Mouse (Mus musculus) Patski (cell line): ENCODE data around the gene Dnali1. TPM values are rescaled to one million over a fixed set of nuclear protein-coding genes. Genes with fewer than 3 reads are reported as not detected.

Experiments used
- ATAC-seq: fragments of 100-300 bp; one replicate; pipeline ENCODE4 v1.8.0; 2021
- CTCF ChIA-PET: fragments of 350-600 bp; sonication (Branson Sonifier 250); formaldehyde crosslinking; loops from one replicate; lab custom pipeline; 2022; ENCODE audit warnings: inconsistent platforms; lab: Charles Lee
- POLR2A ChIA-PET: fragments of 350-600 bp; sonication (Branson Sonifier 250); formaldehyde crosslinking; loops from one replicate; lab custom pipeline; 2022; ENCODE audit warnings: antibody characterized with exemption, inconsistent platforms; lab: Charles Lee
- DNase-seq: peaks from one replicate; pipeline ENCODE4 v3.0.0-alpha.2; 2011; ENCODE audit warnings: low read depth, low spot score
- H3K27me3 ChIP-seq: fragments of 371-371 bp; one replicate; pipeline ENCODE4 v1.5.1; 2021
- CTCF ChIP-seq: fragments of 100-300 bp; IDR thresholded peaks from one replicate; pipeline ENCODE4 v1.5.1; 2021
- in situ Hi-C: fragments of 300-500 bp; cut with MboI; formaldehyde crosslinking; loops from 3 replicates; pipeline ENCODE4 v1.11.1; 2018; ENCODE audit warnings: low pct_unique_long_range_greater_than_20kb, mixed read lengths
- polyA plus RNA-seq: library from polyadenylated mRNA; unstranded; gene quantifications from one replicate; pipeline ENCODE4 v1.2.3, GENCODE M21; 2021

Dnali1 gene
- 0.14 TPM for polyA plus RNA-seq

- CTCF ChIA-PET = interaction anchor here (2.5 kb wide), 1 partner anchor 19 kb away, joined by 8 read pairs; the partner anchor contains the start of gene Meaf6
- ATAC-seq (no peak), DNase-seq (no peak)
- TF ChIP-seq CTCF = no peak
- in situ Hi-C loops = loop anchor here (10.0 kb wide), 1 partner anchor 211 kb away; the partner anchor contains the start of genes 1110065P20Rik and Yrdc
- POLR2A ChIA-PET = interaction anchor here (0.6 to 1.4 kb wide), 3 partner anchors 9 to 134 kb away, joined by 3 to 5 read pairs (median 4); no protein-coding TSS in a partner anchor
- H3K27me3 ChIP-seq = no peaks in the 10 kb centered on the region
These were observed at the start of gene Dnali1 for GRCm38 (mm10) chr4:125065517-125066307. Gene Dnali1 (minus strand): TSS chr4:125065703.

- in situ Hi-C loops = no loop called here
- no peak for TF ChIP-seq CTCF
- ChIA-PET POLR2A (no interaction called here), CTCF (interaction anchor here (0.6 to 2.1 kb wide), 9 partner anchors 8 to 33 kb away, joined by 3 to 6 read pairs (median 4); no protein-coding TSS in a partner anchor)
- DNase-seq = no peak
- no peaks in the 10 kb centered on the region for H3K27me3 ChIP-seq
- no peak for ATAC-seq
These were observed 49.6 kb upstream of the Dnali1 start for GRCm38 (mm10) chr4:125115081-125115480.

- ATAC-seq = peak; percentile 33
- in situ Hi-C loops = no loop called here
- no peak for TF ChIP-seq CTCF
These were observed 49.1 kb upstream of the Dnali1 start for GRCm38 (mm10) chr4:125114638-125115037.

GRCm38 (mm10) chr4:125105354-125105753 is 39.9 kb upstream of the Dnali1 start:
- TF ChIP-seq CTCF = no peak
- no peak for ATAC-seq
- in situ Hi-C loops = no loop called here
- no peak for DNase-seq
- ChIA-PET POLR2A (no interaction called here), CTCF (no interaction called here)
- no peaks in the 10 kb centered on the region for H3K27me3 ChIP-seq

More at GRCm38 (mm10) chr4:125114638-125115037, 49.1 kb upstream of the Dnali1 start:
- ChIA-PET POLR2A (no interaction called here), CTCF (interaction anchor here (0.6 to 2.1 kb wide), 8 partner anchors 9 to 33 kb away, joined by 3 to 6 read pairs (median 4); no protein-coding TSS in a partner anchor)
- no peaks in the 10 kb centered on the region for H3K27me3 ChIP-seq
- DNase-seq = no peak

GRCm38 (mm10) chr4:125101334-125101733 is 35.8 kb upstream of the Dnali1 start:
- ATAC-seq = no peak
- TF ChIP-seq CTCF = no peak

GRCm38 (mm10) chr4:125099458-125099857 is 34.0 kb upstream of the Dnali1 start:
- no peaks in the 10 kb centered on the region for H3K27me3 ChIP-seq
- in situ Hi-C loops = no loop called here
- ATAC-seq = no peak
- POLR2A ChIA-PET = no interaction called here
- TF ChIP-seq CTCF = peak; percentile 87
- CTCF ChIA-PET = interaction anchor here (0.7 to 1.7 kb wide), 3 partner anchors 51 to 156 kb away, joined by 3 to 6 read pairs (median 4); no protein-coding TSS in a partner anchor
- no peak for DNase-seq

More at GRCm38 (mm10) chr4:125101334-125101733, 35.8 kb upstream of the Dnali1 start:
- in situ Hi-C loops = no loop called here
- POLR2A ChIA-PET = no interaction called here
- DNase-seq = no peak
- CTCF ChIA-PET = interaction anchor here (1.5 kb wide), 1 partner anchor 13 kb away, joined by 4 read pairs; no protein-coding TSS in a partner anchor
- no peaks in the 10 kb centered on the region for H3K27me3 ChIP-seq

GRCm38 (mm10) chr4:125097412-125097811 is 31.9 kb upstream of the Dnali1 start:
- TF ChIP-seq CTCF = no peak
- in situ Hi-C loops = no loop called here
- ChIA-PET CTCF (interaction anchor here (1.0 kb wide), 1 partner anchor 12 kb away, joined by 3 read pairs; the partner anchor contains the start of gene Meaf6), POLR2A (no interaction called here)
- DNase-seq = no peak
- no peaks in the 10 kb centered on the region for H3K27me3 ChIP-seq
- no peak for ATAC-seq

- POLR2A ChIA-PET = no interaction called here
- CTCF ChIA-PET = interaction anchor here (3.9 kb wide), 1 partner anchor 11 kb away, joined by 15 read pairs; the partner anchor contains the start of gene Meaf6
- no peak for TF ChIP-seq CTCF
- no peak for ATAC-seq
- no peaks in the 10 kb centered on the region for H3K27me3 ChIP-seq
- no peak for DNase-seq
- in situ Hi-C loops = no loop called here
These were observed 30.6 kb upstream of the Dnali1 start for GRCm38 (mm10) chr4:125096066-125096465.

GRCm38 (mm10) chr4:125093031-125093430 is 27.5 kb upstream of the Dnali1 start:
- TF ChIP-seq CTCF = no peak
- ATAC-seq (no peak), DNase-seq (no peak)
- CTCF ChIA-PET = interaction anchor here (3.9 kb wide), 1 partner anchor 8 kb away, joined by 15 read pairs; the partner anchor contains the start of gene Meaf6
- POLR2A ChIA-PET = no interaction called here
- in situ Hi-C loops = no loop called here
- H3K27me3 ChIP-seq = no peaks in the 10 kb centered on the region

- ChIA-PET CTCF (interaction anchor here (0.9 to 2.0 kb wide), 9 partner anchors 9 to 34 kb away, joined by 3 to 15 read pairs (median 4); partner anchors contain the start of gene Dnali1), POLR2A (no interaction called here)
- TF ChIP-seq CTCF = no peak
- H3K27me3 ChIP-seq = no peaks in the 10 kb centered on the region
- peak; percentile 82 for ATAC-seq
- DNase-seq = no peak
- in situ Hi-C loops = no loop called here
These were observed 19.9 kb upstream of the Dnali1 start for GRCm38 (mm10) chr4:125085346-125085841.
